Mouse (Mus musculus) intestine, postnatal 0 days (tissue): ENCODE measurements at regions not wholly inside any gene's neighbourhood (a gene's known extent, or its start where the extent isn't known, plus 50 kb on each side); places are given as distances from the start of the nearest gene placed in this dataset.

Experiments
- ATAC-seq: fragments of 200-750 bp; cut with Nextera tagmentation; 2 replicates; pipeline ENCODE4 v1.8.0; 2017; ENCODE audit warnings: mild to moderate bottlenecking, moderate TSS enrichment, moderate library complexity
- H3K27ac ChIP-seq: fragments of 300-500 bp; sonication (generic); 2 replicates; pipeline ENCODE4 v1.5.1; 2014; ENCODE audit warnings: mild to moderate bottlenecking, low read depth, low read length, moderate library complexity
- H3K27me3 ChIP-seq: fragments of 300-500 bp; sonication (generic); replicated peaks from 2 replicates; pipeline ENCODE4 v1.6.1; 2014; ENCODE audit warnings: low read length, mixed read lengths; ENCODE audit not compliant: control insufficient read depth, insufficient read depth
- H3K36me3 ChIP-seq: fragments of 300-500 bp; sonication (generic); 2 replicates; pipeline ENCODE4 v1.6.1; 2014; ENCODE audit warnings: mild to moderate bottlenecking, moderate library complexity; ENCODE audit not compliant: control insufficient read depth, insufficient read depth
- H3K4me1 ChIP-seq: fragments of 300-500 bp; sonication (generic); replicated peaks from 2 replicates; pipeline ENCODE4 v1.6.1; 2014; ENCODE audit warnings: antibody characterized with exemption, low read length, mixed read lengths; ENCODE audit not compliant: control insufficient read depth, insufficient read depth
- H3K4me2 ChIP-seq: fragments of 300-500 bp; sonication (generic); replicated peaks from 2 replicates; pipeline ENCODE4 v1.6.1; 2014; ENCODE audit warnings: low read depth, mild to moderate bottlenecking, moderate library complexity
- H3K4me3 ChIP-seq: fragments of 300-500 bp; sonication (generic); 2 replicates; pipeline ENCODE4 v1.5.1; 2014; ENCODE audit warnings: low read depth, low read length
- H3K9ac ChIP-seq: fragments of 300-500 bp; sonication (generic); 2 replicates; pipeline ENCODE4 v1.6.1; 2014; ENCODE audit warnings: mild to moderate bottlenecking, low read depth, low read length
- H3K9me3 ChIP-seq: fragments of 300-500 bp; sonication (generic); 2 replicates; pipeline ENCODE4 v1.6.1; 2016; ENCODE audit warnings: mixed run types; ENCODE audit not compliant: control insufficient read depth
- CTCF ChIP-seq: sonication (generic); IDR thresholded peaks from 2 replicates; pipeline ENCODE4 v1.5.1; 2016; ENCODE audit warnings: low read depth, mild to moderate bottlenecking, control low read depth, antibody characterized with exemption, moderate library complexity
- WGBS: fragments of 180-500 bp; shearing (Covaris S2); extraction: QIAGEN DNeasy Blood & Tissue Kit; methylation state at CpG from one replicate; pipeline ENCODE4 v1.1.7; 2014; 5-methylcytosine and 5-hydroxymethylcytosine counted together

DNA sequence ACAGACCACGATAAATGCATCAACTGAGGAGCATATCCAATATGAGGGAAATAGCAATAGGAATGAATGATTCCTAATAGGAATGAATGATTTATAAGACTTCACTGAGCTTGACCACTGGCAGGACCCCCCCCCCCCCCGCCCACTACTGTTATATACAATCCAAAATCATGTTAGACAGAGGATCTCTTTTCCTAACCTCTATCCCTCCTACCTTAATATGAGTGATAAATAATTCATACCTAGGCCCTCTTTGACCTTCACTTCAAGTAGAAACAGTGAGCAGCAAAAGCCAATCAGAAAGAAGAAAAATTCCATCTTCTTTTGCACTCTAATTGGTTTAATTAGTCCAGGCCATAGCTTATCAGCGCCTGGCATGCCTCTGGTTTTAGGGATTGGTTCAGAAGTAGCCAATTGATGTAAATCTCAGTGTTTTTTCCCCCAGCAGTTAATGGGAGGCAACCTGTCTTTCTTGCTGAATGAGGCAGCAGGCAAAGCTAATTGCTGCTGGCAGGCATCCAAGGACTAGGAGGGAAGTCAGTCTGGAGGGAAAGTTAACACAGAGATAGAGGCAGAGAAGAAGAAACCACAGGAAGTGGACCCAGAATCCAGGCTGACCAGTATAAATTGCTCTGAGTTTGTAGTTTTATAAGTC is 136.7 kb upstream of the Cxxc4 start:
- H3K36me3 ChIP-seq: no peaks in the 10 kb centered on the region
- H3K4me1 ChIP-seq: peaks cover 4% of the 10 kb centered on the region; the same call in 1 of the 2 replicates
- no peak overlapping the region for H3K9ac ChIP-seq
- H3K27ac ChIP-seq: no peak overlapping the region
- WGBS: 67% methylated on average over 3 of the region's 3 CpGs
- ATAC-seq: peak; percentile 38; the same call in 1 of the 2 replicates
- TF ChIP-seq CTCF: no peak
- H3K4me2 ChIP-seq: no peak overlapping the region
- no peaks in the 10 kb centered on the region for H3K9me3 ChIP-seq
- H3K27me3 ChIP-seq: no peaks in the 10 kb centered on the region
- no peak overlapping the region for H3K4me3 ChIP-seq

DNA sequence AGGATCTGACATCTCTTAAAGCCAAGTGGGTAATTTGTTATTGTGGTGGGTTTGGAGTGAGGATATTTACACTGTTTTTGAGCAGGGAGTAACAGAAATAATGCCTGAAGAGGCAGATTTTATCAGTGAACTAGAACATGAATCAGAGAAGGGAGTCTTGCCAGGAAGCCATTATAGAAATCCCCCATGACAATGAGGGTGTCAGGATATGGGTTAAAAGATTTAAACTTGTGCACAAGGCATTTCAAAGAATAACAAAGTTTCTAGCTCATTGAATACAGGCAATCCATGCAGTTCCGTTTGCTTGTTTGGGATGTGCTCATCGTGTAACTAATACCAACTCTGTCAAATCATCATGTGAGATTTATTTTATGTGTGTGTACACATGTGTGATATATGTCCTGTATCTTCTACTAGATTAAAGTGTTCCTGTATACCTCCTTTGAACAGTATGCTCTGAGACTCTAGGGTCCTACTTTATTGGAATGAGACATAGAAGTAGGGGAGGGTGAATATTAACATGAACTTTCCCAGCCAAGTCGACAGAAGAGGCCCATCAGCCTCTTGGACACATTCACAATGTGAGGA is 134.0 kb upstream of the Cxxc4 start:
- WGBS: 71% methylated on average over 3 of the region's 3 CpGs
- Histone ChIP-seq H3K9me3 (no peaks in the 10 kb centered on the region), H3K27me3 (no peaks in the 10 kb centered on the region), H3K4me2 (no peak overlapping the region), H3K36me3 (no peaks in the 10 kb centered on the region), H3K27ac (no peak overlapping the region), H3K4me3 (no peak overlapping the region), H3K9ac (no peak overlapping the region), H3K4me1 (peaks cover 4% of the 10 kb centered on the region; the same call in 1 of the 2 replicates)
- TF ChIP-seq CTCF: no peak
- no peak for ATAC-seq

DNA sequence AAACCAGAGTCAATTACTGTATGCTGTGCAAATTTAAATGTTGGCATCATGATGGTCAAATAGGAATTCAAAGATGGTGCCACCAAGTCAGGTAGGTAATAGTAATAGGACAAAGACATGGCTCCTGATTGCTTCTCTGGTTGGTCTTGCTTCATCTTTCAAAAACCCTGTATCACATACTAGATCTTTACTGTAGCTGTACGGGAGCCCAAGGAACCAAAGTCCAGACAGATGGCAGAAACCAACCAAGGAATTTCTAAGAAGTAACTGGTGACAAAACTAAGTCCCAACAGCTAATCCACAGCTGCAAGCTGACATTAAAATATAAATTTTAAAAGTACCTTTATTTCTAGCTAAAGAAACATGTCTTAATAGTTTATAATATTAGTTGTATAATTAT is 131.7 kb upstream of the Cxxc4 start:
- no peaks in the 10 kb centered on the region for H3K36me3 ChIP-seq
- H3K4me2 ChIP-seq: no peak overlapping the region
- H3K27me3 ChIP-seq: no peaks in the 10 kb centered on the region
- H3K4me3 ChIP-seq: no peak overlapping the region
- no peak overlapping the region for H3K9ac ChIP-seq
- no peaks in the 10 kb centered on the region for H3K9me3 ChIP-seq
- no peak overlapping the region for H3K27ac ChIP-seq
- peak; percentile 53 for ATAC-seq
- peaks cover 4% of the 10 kb centered on the region; the same call in 1 of the 2 replicates for H3K4me1 ChIP-seq
- TF ChIP-seq CTCF: no peak
- 44% methylated on average over 1 of the region's 1 CpGs for WGBS

DNA sequence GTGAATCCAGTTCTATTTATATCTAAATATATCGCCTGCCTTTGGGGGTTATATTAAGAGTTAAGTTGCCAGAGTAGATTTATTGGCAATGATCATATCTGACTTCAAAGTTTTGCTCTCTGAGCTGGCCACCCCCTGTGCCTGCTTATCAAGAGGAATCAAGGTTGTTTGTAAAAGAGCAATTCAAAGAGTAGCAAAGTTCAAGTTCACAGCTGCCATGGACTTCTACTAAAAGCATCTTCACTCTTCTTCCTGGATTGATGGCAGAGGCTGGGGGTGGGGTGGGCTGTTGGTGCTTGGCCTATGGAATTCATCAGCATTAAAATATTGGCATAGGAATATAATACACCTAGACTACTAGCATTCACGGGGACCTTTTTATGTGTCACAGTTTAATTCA is 131.2 kb upstream of the Cxxc4 start:
- Histone ChIP-seq H3K9me3 (no peaks in the 10 kb centered on the region), H3K4me1 (no peaks in the 10 kb centered on the region; the same call in 1 of the 2 replicates), H3K36me3 (no peaks in the 10 kb centered on the region), H3K27me3 (no peaks in the 10 kb centered on the region), H3K4me2 (no peak overlapping the region), H3K9ac (no peak overlapping the region), H3K4me3 (no peak overlapping the region), H3K27ac (no peak overlapping the region)
- no peak for TF ChIP-seq CTCF
- peak; percentile 51 for ATAC-seq
- 50% methylated on average over 2 of the region's 2 CpGs for WGBS

DNA sequence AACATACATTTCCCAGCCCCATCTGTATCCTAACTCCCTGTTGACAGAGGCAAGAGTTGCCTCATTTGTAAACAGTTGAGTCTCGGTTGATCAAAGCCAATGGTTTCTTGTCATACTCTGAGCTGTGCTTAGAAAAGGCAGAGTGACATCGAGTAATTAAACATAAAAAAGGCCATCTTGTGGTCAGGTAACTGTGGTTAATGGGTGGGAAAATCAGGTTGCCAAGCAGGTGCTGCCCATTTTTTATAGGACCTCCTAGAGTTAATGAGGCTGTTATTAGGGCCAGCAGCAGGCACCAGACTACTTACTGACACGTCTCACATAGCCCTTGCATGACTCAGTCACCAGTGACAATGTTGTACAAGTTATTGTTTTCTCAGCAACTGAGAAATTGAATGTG is 130.7 kb upstream of the Cxxc4 start:
- no peaks in the 10 kb centered on the region for H3K36me3 ChIP-seq
- no peaks in the 10 kb centered on the region for H3K27me3 ChIP-seq
- no peak overlapping the region for H3K4me2 ChIP-seq
- TF ChIP-seq CTCF: no peak
- no peak for ATAC-seq
- 61% methylated on average over 3 of the region's 3 CpGs for WGBS
- H3K9ac ChIP-seq: no peak overlapping the region
- no peak overlapping the region for H3K27ac ChIP-seq
- H3K4me3 ChIP-seq: no peak overlapping the region
- H3K4me1 ChIP-seq: no peaks in the 10 kb centered on the region; the same call in 1 of the 2 replicates
- no peaks in the 10 kb centered on the region for H3K9me3 ChIP-seq

DNA sequence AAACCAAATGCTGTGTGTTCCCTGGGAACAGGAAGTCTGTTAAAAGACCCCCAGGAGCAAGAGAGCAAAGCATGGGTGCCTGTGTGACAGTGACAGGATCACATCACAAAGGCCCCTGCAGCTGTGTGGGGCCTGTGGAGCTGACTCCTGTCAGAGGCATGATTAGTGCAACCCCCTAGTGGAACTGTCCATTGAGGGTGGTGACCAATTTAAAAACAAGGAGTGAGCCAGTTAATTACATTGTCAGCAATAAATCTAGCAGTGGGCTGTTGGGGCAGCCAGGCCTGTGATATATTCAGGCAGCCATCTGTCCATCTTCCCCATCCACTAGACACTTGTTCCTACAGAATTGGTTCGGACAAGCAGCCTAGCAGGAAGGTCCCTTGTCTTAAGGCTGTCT is 121.8 kb upstream of the Cxxc4 start:
- WGBS: 68% methylated on average over 1 of the region's 1 CpGs
- no peak overlapping the region for H3K27ac ChIP-seq

More for the DNA sequence above, 121.8 kb upstream of the Cxxc4 start:
- no peak for TF ChIP-seq CTCF
- H3K4me2 ChIP-seq: no peak overlapping the region
- ATAC-seq: no peak
- H3K9me3 ChIP-seq: no peaks in the 10 kb centered on the region
- H3K4me1 ChIP-seq: no peaks in the 10 kb centered on the region
- no peak overlapping the region for H3K4me3 ChIP-seq
- H3K36me3 ChIP-seq: no peaks in the 10 kb centered on the region
- H3K27me3 ChIP-seq: no peaks in the 10 kb centered on the region
- H3K9ac ChIP-seq: no peak overlapping the region
